Mouse (Mus musculus) spleen, adult 2 months (tissue): Measurements from ENCODE around the gene Atmin.

ENCODE experiments used
- CTCF ChIP-seq: fragments of 200-500 bp; IDR thresholded peaks from 2 replicates; pipeline ENCODE4 v1.5.1; 2011; ENCODE audit warnings: mild to moderate bottlenecking, inconsistent platforms; ENCODE audit not compliant: insufficient read depth, insufficient read length, insufficient replicate concordance; ENCODE audit errors: extremely low read depth
- POLR2A ChIP-seq: fragments of 200-500 bp; IDR thresholded peaks from 2 replicates; pipeline ENCODE4 v1.6.1; 2011; ENCODE audit warnings: low read depth, low read length, inconsistent platforms

- peak; percentile 70; the same call in 1 of the 2 replicates for TF ChIP-seq CTCF
- TF ChIP-seq POLR2A = 0 out of 2 replicates have a peak, but pooled peaks have one; percentile 10
These were observed at the start of gene Atmin for GRCm38 (mm10) chr8:116943161-116943554.
